Mouse (Mus musculus) CH12.LX (cell line): ENCODE results near the gene Tfec. TPM values are rescaled to one million over a fixed set of nuclear protein-coding genes. Genes with fewer than 3 reads are reported as not detected.

ENCODE experiments used
- DNase-seq: peaks from one replicate; pipeline ENCODE4 v3.0.0-alpha.2; 2013; ENCODE audit errors: extremely low read depth
- H3K27ac ChIP-seq: 2 replicates; pipeline ENCODE4 v1.5.1; 2012; ENCODE audit warnings: low read depth, mild to moderate bottlenecking, control low read depth, moderate library complexity; ENCODE audit not compliant: insufficient read depth
- H3K27me3 ChIP-seq: replicated peaks from 2 replicates; pipeline ENCODE3; 2012; ENCODE audit warnings: inconsistent platforms
- H3K36me3 ChIP-seq, 2 experiments: replicated peaks in 1 of 2; 2 replicates each; pipeline versions ENCODE3 to v1.6.1; 2012; ENCODE audit warnings: inconsistent platforms in 1 of 2, low read length in 1 of 2, mild to moderate bottlenecking in 1 of 2, mixed read lengths in 1 of 2, moderate library complexity in 1 of 2; ENCODE audit not compliant: control insufficient read depth in 1 of 2, insufficient read depth in 1 of 2
- H3K4me1 ChIP-seq, 2 experiments: 2 replicates each; pipeline ENCODE4 v1.6.1; 2012; ENCODE audit warnings: inconsistent platforms in 1 of 2, moderate library complexity in 1 of 2; ENCODE audit not compliant: insufficient read depth in 2 of 2, control insufficient read depth in 1 of 2
- H3K4me2 ChIP-seq: 2 replicates; pipeline ENCODE4 v1.6.1; 2012; ENCODE audit warnings: low read depth, mild to moderate bottlenecking, control low read depth; ENCODE audit not compliant: poor library complexity, insufficient read depth, severe bottlenecking
- H3K4me3 ChIP-seq, 3 experiments: fragments of 150-350 bp in 1 of 3; sonication (generic) in 1 of 3; replicated peaks in 1 of 3; 2 replicates each; pipeline versions ENCODE3 to v1.5.1; 2011 to 2012; ENCODE audit warnings: low read depth in 2 of 3, low read length in 2 of 3, mild to moderate bottlenecking in 2 of 3, moderate library complexity in 2 of 3, control low read depth in 1 of 3, improper control_type of control experiment in 1 of 3, inconsistent platforms in 1 of 3, mixed read lengths in 1 of 3; ENCODE audit not compliant: poor library complexity in 1 of 3
- H3K79me2 ChIP-seq: replicated peaks from 2 replicates; pipeline ENCODE4 v1.6.1; 2012; ENCODE audit warnings: mild to moderate bottlenecking, moderate library complexity; ENCODE audit not compliant: control insufficient read depth, poor library complexity, insufficient read depth, severe bottlenecking; ENCODE audit errors: extremely low read depth
- H3K9ac ChIP-seq: 2 replicates; pipeline ENCODE4 v1.6.1; 2012; ENCODE audit warnings: low read depth, mild to moderate bottlenecking, control low read depth, moderate library complexity; ENCODE audit not compliant: insufficient read depth
- H3K9me3 ChIP-seq: replicated peaks from 2 replicates; pipeline ENCODE3; 2012; ENCODE audit warnings: low read length, inconsistent platforms, mixed read lengths
- CHD2 ChIP-seq: IDR thresholded peaks from 2 replicates; pipeline ENCODE4 v1.6.1; 2011; ENCODE audit warnings: low read length, improper control_type of control experiment
- CTCF ChIP-seq, 2 experiments: IDR thresholded peaks in 1 of 2; conservative IDR thresholded peaks in 1 of 2; 2 replicates each; pipeline ENCODE4 v1.5.1; 2011 to 2012; ENCODE audit warnings: low read depth in 2 of 2, low read length in 2 of 2, improper control_type of control experiment in 1 of 2, inconsistent platforms in 1 of 2, mild to moderate bottlenecking in 1 of 2, moderate library complexity in 1 of 2
- ELF1 ChIP-seq: IDR thresholded peaks from 2 replicates; pipeline ENCODE4 v1.6.1; 2014; ENCODE audit warnings: low read depth, mild to moderate bottlenecking, inconsistent platforms, low read length, improper control_type of control experiment
- EP300 ChIP-seq: IDR thresholded peaks from 2 replicates; pipeline ENCODE4 v1.6.1; 2011; ENCODE audit warnings: low read length, improper control_type of control experiment
- HCFC1 ChIP-seq: IDR thresholded peaks from 2 replicates; pipeline ENCODE4 v1.6.1; 2012; ENCODE audit warnings: low read depth, mild to moderate bottlenecking, inconsistent platforms, low read length, improper control_type of control experiment
- JUND ChIP-seq: conservative IDR thresholded peaks from 2 replicates; pipeline ENCODE4 v1.6.1; 2011; ENCODE audit warnings: low read depth, low read length, improper control_type of control experiment
- MAX ChIP-seq: IDR thresholded peaks from 2 replicates; pipeline ENCODE4 v1.6.1; 2011; ENCODE audit warnings: low read length, improper control_type of control experiment
- MAZ ChIP-seq: IDR thresholded peaks from 2 replicates; pipeline ENCODE4 v1.6.1; 2012; ENCODE audit warnings: low read depth, mild to moderate bottlenecking, inconsistent platforms, low read length, improper control_type of control experiment, moderate library complexity
- MEF2A ChIP-seq: IDR thresholded peaks from 2 replicates; pipeline ENCODE4 v1.6.1; 2014; ENCODE audit warnings: low read depth, mild to moderate bottlenecking, inconsistent platforms, low read length, improper control_type of control experiment, borderline replicate concordance
- MXI1 ChIP-seq: IDR thresholded peaks from 2 replicates; pipeline ENCODE4 v1.6.1; 2011; ENCODE audit warnings: mild to moderate bottlenecking, low read depth, low read length, improper control_type of control experiment
- NELFE ChIP-seq: IDR thresholded peaks from 2 replicates; pipeline ENCODE4 v1.6.1; 2011; ENCODE audit warnings: low read depth, low read length, improper control_type of control experiment
- NRF1 ChIP-seq: IDR thresholded peaks from 2 replicates; pipeline ENCODE4 v1.6.1; 2014; ENCODE audit warnings: low read depth, mild to moderate bottlenecking, inconsistent platforms, low read length, improper control_type of control experiment, moderate library complexity
- PAX5 ChIP-seq: IDR thresholded peaks from 2 replicates; pipeline ENCODE4 v1.6.1; 2012; ENCODE audit warnings: low read length, inconsistent platforms, mixed read lengths
- POLR2A ChIP-seq: IDR thresholded peaks from 2 replicates; pipeline ENCODE4 v1.6.1; 2011; ENCODE audit warnings: low read depth, mild to moderate bottlenecking, improper control_type of control experiment, low read length
- POLR2AphosphoS2 ChIP-seq: IDR thresholded peaks from 2 replicates; pipeline ENCODE4 v1.6.1; 2011; ENCODE audit warnings: low read depth, low read length, improper control_type of control experiment
- RCOR1 ChIP-seq: conservative IDR thresholded peaks from 2 replicates; pipeline ENCODE4 v1.6.1; 2012; ENCODE audit warnings: low read depth, mild to moderate bottlenecking, inconsistent platforms, low read length, improper control_type of control experiment
- SIN3A ChIP-seq: IDR thresholded peaks from 2 replicates; pipeline ENCODE4 v1.6.1; 2012; ENCODE audit warnings: low read length, improper control_type of control experiment, inconsistent platforms
- SMC3 ChIP-seq: IDR thresholded peaks from 2 replicates; pipeline ENCODE4 v1.6.1; 2011; ENCODE audit warnings: low read depth, low read length, improper control_type of control experiment
- TBP ChIP-seq: conservative IDR thresholded peaks from 2 replicates; pipeline ENCODE4 v1.6.1; 2011; ENCODE audit warnings: low read depth, low read length, improper control_type of control experiment
- TCF12 ChIP-seq: IDR thresholded peaks from 2 replicates; pipeline ENCODE4 v1.6.1; 2014; ENCODE audit warnings: low read depth, mild to moderate bottlenecking, inconsistent platforms, low read length, improper control_type of control experiment
- USF1 ChIP-seq: IDR thresholded peaks from 2 replicates; pipeline ENCODE4 v1.6.1; 2014; ENCODE audit warnings: low read depth, mild to moderate bottlenecking, inconsistent platforms, low read length, improper control_type of control experiment
- USF2 ChIP-seq: conservative IDR thresholded peaks from 2 replicates; pipeline ENCODE4 v1.6.1; 2011; ENCODE audit warnings: low read depth, low read length, improper control_type of control experiment
- ZKSCAN1 ChIP-seq: IDR thresholded peaks from 2 replicates; pipeline ENCODE4 v1.6.1; 2012; ENCODE audit warnings: low read depth, inconsistent platforms, low read length, improper control_type of control experiment, borderline replicate concordance
- ZNF384 ChIP-seq: IDR thresholded peaks from 2 replicates; pipeline ENCODE4 v1.6.1; 2012; ENCODE audit warnings: low read depth, low read length, improper control_type of control experiment, inconsistent platforms
- dilution Hi-C: fragments of 300-500 bp; cut with MboI; formaldehyde crosslinking; loops from 2 replicates; pipeline ENCODE4 v1.14.3; 2020; ENCODE audit warnings: low sequenced_read_pairs; ENCODE audit not compliant: extremely low pct_unique_long_range_greater_than_20kb, extremely low pct_ligation_motif_present
- in situ Hi-C: fragments of 300-500 bp; cut with MboI; formaldehyde crosslinking; loops from 3 replicates; pipeline ENCODE4 v1.14.3; 2019; ENCODE audit warnings: low sequenced_read_pairs, low pct_ligation_motif_present, low pct_unique_long_range_greater_than_20kb, mixed read lengths
- polyA plus RNA-seq: library from polyadenylated mRNA; unstranded; fragments of >175 nt; gene quantifications from 2 replicates; pipeline ENCODE4 v1.2.1, GENCODE M21; 2012; ENCODE audit warnings: low read depth; ENCODE audit not compliant: insufficient read length
- total RNA-seq, 2 experiments: library from RNA; depleted of rRNA; stranded (reverse); fragments of 300-350 nt in 1 of 2; fragments of >200 nt in 1 of 2; gene quantifications; 2 replicates each; pipeline ENCODE4 v1.2.3; 2012 to 2014

Gene Tfec
- total RNA-seq (2012; rRNA removed): not detected in 2 replicates
- total RNA-seq (2014; rRNA removed): not detected in 2 replicates
- polyA plus RNA-seq: not detected in 2 replicates

- Histone ChIP-seq H3K4me2 (no peak within 1 kb of the TSS), H3K9me3 (no peaks in the 10 kb centered on the region), H3K27ac (no peak within 1 kb of the TSS), H3K36me3 (no peaks in the 10 kb centered on the region), H3K4me3 (no peak within 1 kb of the TSS), H3K79me2 (no peaks in the 10 kb centered on the region), H3K27me3 (no peaks in the 10 kb centered on the region), H3K4me1 (0 out of 4 replicates have a peak, but pooled peaks cover 0 to 4% of the 10 kb centered on the region in 2 experiments), H3K9ac (no peak within 1 kb of the TSS)
- in situ Hi-C loops: no loop called here
- dilution Hi-C loops: no loop called here
- TF ChIP-seq NELFE: no peak
- TF ChIP-seq SMC3: no peak
- TF ChIP-seq ELF1: no peak
- no peak for TF ChIP-seq HCFC1
- TF ChIP-seq NRF1: no peak
- TF ChIP-seq CTCF (conservative IDR thresholded peaks at IDR 0.05 in 1 of 2, IDR thresholded peaks at IDR 0.05 in 1 of 2; ENCODE audit: low read depth in 2 of 2, low read length in 2 of 2): no peak
- no peak for TF ChIP-seq POLR2AphosphoS2
- no peak for TF ChIP-seq TBP
- no peak for TF ChIP-seq POLR2A
- no peak for TF ChIP-seq PAX5
- TF ChIP-seq USF2: no peak
- TF ChIP-seq RCOR1: no peak
- no peak for TF ChIP-seq JUND
- TF ChIP-seq ZNF384: no peak
- no peak for TF ChIP-seq ZKSCAN1
- no peak for TF ChIP-seq EP300
- no peak for TF ChIP-seq MXI1
- TF ChIP-seq MEF2A: no peak
- TF ChIP-seq SIN3A: no peak
- no peak for TF ChIP-seq CHD2
- DNase-seq: no peak
Measured at GRCm38 (mm10) chr6:16898251-16898862, at the start of gene Tfec. TSS of gene Tfec (minus strand) at chr6:16898441.

GRCm38 (mm10) chr6:16947837-16948236 lies 49.6 kb upstream of the Tfec start:
- Histone ChIP-seq H3K4me3 (no peak overlapping the region), H3K9ac (no peak overlapping the region), H3K27me3 (no peaks in the 10 kb centered on the region), H3K36me3 (no peaks in the 10 kb centered on the region), H3K4me1 (peaks cover 0 to 7% of the 10 kb centered on the region in 2 experiments; a peak in 1 of 4 replicates), H3K27ac (no peak overlapping the region), H3K4me2 (no peak overlapping the region), H3K79me2 (no peaks in the 10 kb centered on the region), H3K9me3 (no peaks in the 10 kb centered on the region)
- dilution Hi-C loops: no loop called here
- in situ Hi-C loops: no loop called here
- DNase-seq: no peak
- no peak for TF ChIP-seq POLR2A
- no peak for TF ChIP-seq MAZ
- no peak for TF ChIP-seq USF1
- no peak for TF ChIP-seq SMC3
- TF ChIP-seq MAX: no peak
- TF ChIP-seq NRF1: no peak
- TF ChIP-seq HCFC1: no peak
- no peak for TF ChIP-seq TCF12
- TF ChIP-seq PAX5: no peak
